Mouse (Mus musculus) hindbrain, embryonic 10.5 days (tissue): ENCODE measurements at regions not wholly inside any gene's neighbourhood (a gene's known extent, or its start where the extent isn't known, plus 50 kb on each side); places are given as distances from the start of the nearest gene placed in this dataset.

Experiments used
- DNase-seq: peaks from one replicate; pipeline ENCODE4 v3.0.0-alpha.2; 2017; ENCODE audit warnings: low spot score
- H3K27ac ChIP-seq: fragments of 300-500 bp; sonication (generic); 2 replicates; pipeline ENCODE4 v1.5.1; 2016; ENCODE audit warnings: mild to moderate bottlenecking, moderate library complexity
- H3K27me3 ChIP-seq: fragments of 300-500 bp; sonication (generic); 2 replicates; pipeline ENCODE4 v1.6.1; 2016; ENCODE audit warnings: mild to moderate bottlenecking; ENCODE audit not compliant: poor library complexity, insufficient read depth, severe bottlenecking
- H3K36me3 ChIP-seq: fragments of 300-500 bp; sonication (generic); 2 replicates; pipeline ENCODE4 v1.6.1; 2016; ENCODE audit warnings: mild to moderate bottlenecking, moderate library complexity
- H3K4me1 ChIP-seq: fragments of 300-500 bp; sonication (generic); replicated peaks from 2 replicates; pipeline ENCODE4 v1.6.1; 2016; ENCODE audit warnings: mild to moderate bottlenecking
- H3K4me3 ChIP-seq: fragments of 300-500 bp; sonication (generic); 2 replicates; pipeline ENCODE4 v1.5.1; 2016; ENCODE audit warnings: mild to moderate bottlenecking, moderate library complexity
- H3K9me3 ChIP-seq: fragments of 300-500 bp; sonication (generic); 2 replicates; pipeline ENCODE4 v1.6.1; 2016; ENCODE audit warnings: mild to moderate bottlenecking, moderate library complexity
- WGBS: fragments of 180-500 bp; shearing (Covaris S2); methylation state at CpG from one replicate; pipeline ENCODE4 v1.1.7; 2016; 5-methylcytosine and 5-hydroxymethylcytosine counted together

- 87% methylated on average over 9 of the region's 9 CpGs for WGBS
- H3K27me3 ChIP-seq = no peaks in the 10 kb centered on the region
- DNase-seq = no peak
- H3K9me3 ChIP-seq = no peaks in the 10 kb centered on the region
- H3K4me3 ChIP-seq = no peak overlapping the region
- H3K4me1 ChIP-seq = no peaks in the 10 kb centered on the region
- no peaks in the 10 kb centered on the region for H3K36me3 ChIP-seq
- no peak overlapping the region for H3K27ac ChIP-seq
Observed at GRCm38 (mm10) chr12:70768745-70769144, 56.6 kb upstream of the Frmd6 start.

GRCm38 (mm10) chr12:70769538-70770176 is 55.7 kb upstream of the Frmd6 start:
- H3K36me3 ChIP-seq = no peaks in the 10 kb centered on the region
- no peak overlapping the region for H3K4me3 ChIP-seq
- WGBS = 90% methylated on average over 12 of the region's 12 CpGs
- no peaks in the 10 kb centered on the region for H3K27me3 ChIP-seq
- no peak for DNase-seq
- no peak overlapping the region for H3K27ac ChIP-seq
- H3K4me1 ChIP-seq = no peaks in the 10 kb centered on the region
- H3K9me3 ChIP-seq = no peaks in the 10 kb centered on the region

GRCm38 (mm10) chr12:70774006-70774405 is 51.3 kb upstream of the Frmd6 start:
- no peaks in the 10 kb centered on the region; the same call in 1 of the 2 replicates for H3K27me3 ChIP-seq
- 86% methylated on average over 5 of the region's 5 CpGs for WGBS
- DNase-seq = no peak
- H3K4me3 ChIP-seq = no peak overlapping the region
- H3K4me1 ChIP-seq = no peaks in the 10 kb centered on the region
- no peaks in the 10 kb centered on the region for H3K36me3 ChIP-seq
- H3K9me3 ChIP-seq = no peaks in the 10 kb centered on the region
- H3K27ac ChIP-seq = no peak overlapping the region

- peaks cover 3% of the 10 kb centered on the region; the same call in 1 of the 2 replicates for H3K27me3 ChIP-seq
- H3K27ac ChIP-seq = no peak overlapping the region
- H3K9me3 ChIP-seq = no peaks in the 10 kb centered on the region
- no peaks in the 10 kb centered on the region for H3K36me3 ChIP-seq
- no peak for DNase-seq
- no peak overlapping the region for H3K4me3 ChIP-seq
- WGBS = 70% methylated on average over 8 of the region's 8 CpGs
- H3K4me1 ChIP-seq = no peaks in the 10 kb centered on the region
Observed at GRCm38 (mm10) chr12:70774816-70775591, 50.3 kb upstream of the Frmd6 start.
